Mouse (Mus musculus): Measurements from ENCODE around the gene Smyd5. TPM values are rescaled to one million over a fixed set of nuclear protein-coding genes. Genes with fewer than 3 reads are reported as not detected.

Gene Smyd5
- polyA plus RNA-seq, 1 experiment from 2014 or later = 56.4 TPM

GRCm38 (mm10) chr6:85485738-85486137 is 53.9 kb downstream of the Smyd5 start:
- peaks cover 2% of the 10 kb centered on the region; the same call in 1 of the 2 replicates for H3K4me1 ChIP-seq (ENCODE audit: control insufficient read depth, insufficient read depth, low read length)
- no peaks in the 10 kb centered on the region for H3K9me3 ChIP-seq (replicated peaks; ENCODE audit: control insufficient read depth, low read length)
- ATAC-seq (replicated peaks; ENCODE audit: insufficient number of reproducible peaks, low FRiP score, low TSS enrichment, low read depth) = no peak
- H3K36me3 ChIP-seq (replicated peaks; ENCODE audit: control insufficient read depth, insufficient read depth, low read depth, low read length) = no peaks in the 10 kb centered on the region
- peaks cover 36% of the 10 kb centered on the region for H3K27me3 ChIP-seq (ENCODE audit: control insufficient read depth, insufficient read depth, low read length)
- no peak for DNase-seq (ENCODE audit: low spot score)
- H3K9ac ChIP-seq (replicated peaks; ENCODE audit: low read length) = no peak overlapping the region
- H3K27ac ChIP-seq (replicated peaks; ENCODE audit: low read depth, low read length) = no peak overlapping the region
- no peak overlapping the region for H3K4me3 ChIP-seq (ENCODE audit: low read depth, low read length)
- 81% methylated on average over 2 of the region's 2 CpGs for WGBS
- H3K4me2 ChIP-seq (ENCODE audit: low read depth, low read length) = no peak overlapping the region

- DNase-seq (ENCODE audit: low spot score) (no peak), ATAC-seq (replicated peaks; ENCODE audit: insufficient number of reproducible peaks, low FRiP score, low TSS enrichment, low read depth) (no peak; the same call in 1 of the 2 replicates)
- peaks cover 2% of the 10 kb centered on the region; the same call in 1 of the 2 replicates for H3K4me1 ChIP-seq (ENCODE audit: control insufficient read depth, insufficient read depth, low read length)
- 61% methylated on average over 4 of the region's 4 CpGs for WGBS
- no peak overlapping the region for H3K9ac ChIP-seq (replicated peaks; ENCODE audit: low read length)
- peaks cover 29% of the 10 kb centered on the region for H3K27me3 ChIP-seq (ENCODE audit: control insufficient read depth, insufficient read depth, low read length)
- H3K27ac ChIP-seq (replicated peaks; ENCODE audit: low read depth, low read length) = no peak overlapping the region
- H3K4me3 ChIP-seq (ENCODE audit: low read depth, low read length) = no peak overlapping the region
- no peaks in the 10 kb centered on the region for H3K36me3 ChIP-seq (replicated peaks; ENCODE audit: control insufficient read depth, insufficient read depth, low read depth, low read length)
- H3K4me2 ChIP-seq (ENCODE audit: low read depth, low read length) = no peak overlapping the region
- H3K9me3 ChIP-seq (replicated peaks; ENCODE audit: control insufficient read depth, low read length) = no peaks in the 10 kb centered on the region
Measured at GRCm38 (mm10) chr6:85488510-85488909, 56.7 kb downstream of the Smyd5 start.

GRCm38 (mm10) chr6:85489717-85490116 is 57.9 kb downstream of the Smyd5 start:
- 69% methylated on average over 3 of the region's 3 CpGs for WGBS
- H3K27ac ChIP-seq (replicated peaks; ENCODE audit: low read depth, low read length) = no peak overlapping the region
- no peak for DNase-seq (ENCODE audit: low spot score)
- H3K9me3 ChIP-seq (replicated peaks; ENCODE audit: control insufficient read depth, low read length) = no peaks in the 10 kb centered on the region
- H3K9ac ChIP-seq (replicated peaks; ENCODE audit: low read length) = no peak overlapping the region
- no peak overlapping the region for H3K4me2 ChIP-seq (ENCODE audit: low read depth, low read length)
- H3K4me1 ChIP-seq (ENCODE audit: control insufficient read depth, insufficient read depth, low read length) = peaks cover 1% of the 10 kb centered on the region; the same call in 1 of the 2 replicates
- H3K27me3 ChIP-seq (ENCODE audit: control insufficient read depth, insufficient read depth, low read length) = peaks cover 16% of the 10 kb centered on the region
- no peak overlapping the region for H3K4me3 ChIP-seq (ENCODE audit: low read depth, low read length)
- H3K36me3 ChIP-seq (replicated peaks; ENCODE audit: control insufficient read depth, insufficient read depth, low read depth, low read length) = no peaks in the 10 kb centered on the region
- ATAC-seq (replicated peaks; ENCODE audit: insufficient number of reproducible peaks, low FRiP score, low TSS enrichment, low read depth) = no peak

- Histone ChIP-seq H3K36me3 (replicated peaks; ENCODE audit: control insufficient read depth, insufficient read depth, low read depth, low read length) (no peaks in the 10 kb centered on the region), H3K27me3 (ENCODE audit: control insufficient read depth, insufficient read depth, low read length) (peaks cover 12% of the 10 kb centered on the region), H3K4me2 (ENCODE audit: low read depth, low read length) (no peak overlapping the region), H3K4me3 (ENCODE audit: low read depth, low read length) (no peak overlapping the region), H3K9ac (replicated peaks; ENCODE audit: low read length) (no peak overlapping the region), H3K27ac (replicated peaks; ENCODE audit: low read depth, low read length) (no peak overlapping the region), H3K9me3 (replicated peaks; ENCODE audit: control insufficient read depth, low read length) (no peaks in the 10 kb centered on the region), H3K4me1 (ENCODE audit: control insufficient read depth, insufficient read depth, low read length) (no peaks in the 10 kb centered on the region; the same call in 1 of the 2 replicates)
- WGBS = 91% methylated on average over 4 of the region's 4 CpGs
- DNase-seq (ENCODE audit: low spot score) (no peak), ATAC-seq (replicated peaks; ENCODE audit: insufficient number of reproducible peaks, low FRiP score, low TSS enrichment, low read depth) (no peak)
Measured at GRCm38 (mm10) chr6:85490252-85490651, 58.5 kb downstream of the Smyd5 start.

- H3K36me3 ChIP-seq (replicated peaks; ENCODE audit: control insufficient read depth, insufficient read depth, low read depth, low read length) = no peaks in the 10 kb centered on the region
- H3K4me2 ChIP-seq (ENCODE audit: low read depth, low read length) = no peak overlapping the region
- H3K9me3 ChIP-seq (replicated peaks; ENCODE audit: control insufficient read depth, low read length) = no peaks in the 10 kb centered on the region
- ATAC-seq (replicated peaks; ENCODE audit: insufficient number of reproducible peaks, low FRiP score, low TSS enrichment, low read depth) (no peak), DNase-seq (ENCODE audit: low spot score) (peak; percentile 58)
- no peak overlapping the region for H3K9ac ChIP-seq (replicated peaks; ENCODE audit: low read length)
- no peak overlapping the region for H3K4me3 ChIP-seq (ENCODE audit: low read depth, low read length)
- 56% methylated on average over 3 of the region's 3 CpGs for WGBS
- H3K27ac ChIP-seq (replicated peaks; ENCODE audit: low read depth, low read length) = no peak overlapping the region
- no peaks in the 10 kb centered on the region for H3K27me3 ChIP-seq (ENCODE audit: control insufficient read depth, insufficient read depth, low read length)
- no peaks in the 10 kb centered on the region; the same call in 1 of the 2 replicates for H3K4me1 ChIP-seq (ENCODE audit: control insufficient read depth, insufficient read depth, low read length)
Measured at GRCm38 (mm10) chr6:85491606-85492005, 59.8 kb downstream of the Smyd5 start.

Other genes starting within 250 kb of the Smyd5 start
- 0.56 and 0.88 TPM in 2 replicates for gene Emx1, start 244.6 kb upstream of the Smyd5 start, polyA plus RNA-seq (2014; fragmentation: Nextera tagmentation; extraction: Ambion mirVana)
- gene Sfxn5, start 98.6 kb upstream of the Smyd5 start, polyA plus RNA-seq (2014; fragmentation: Nextera tagmentation; extraction: Ambion mirVana) = 4.7 and 5.6 TPM in 2 replicates
- gene Rab11fip5, start 57.4 kb upstream of the Smyd5 start, polyA plus RNA-seq (2014; fragmentation: Nextera tagmentation; extraction: Ambion mirVana) = 3.1 TPM in 2 replicates
- not detected in 2 replicates for gene Noto, start 8.1 kb upstream of the Smyd5 start, polyA plus RNA-seq (2014; fragmentation: Nextera tagmentation; extraction: Ambion mirVana)
- gene Cct7, start 19.5 kb downstream of the Smyd5 start, polyA plus RNA-seq (2014; fragmentation: Nextera tagmentation; extraction: Ambion mirVana) = 713 and 720 TPM in 2 replicates
- gene Pradc1, start 20.0 kb downstream of the Smyd5 start, polyA plus RNA-seq (2014; fragmentation: Nextera tagmentation; extraction: Ambion mirVana) = 23.5 and 23.7 TPM in 2 replicates
- 0.35 and 0.54 TPM in 2 replicates for gene Fbxo41, start 71.0 kb downstream of the Smyd5 start, polyA plus RNA-seq (2014; fragmentation: Nextera tagmentation; extraction: Ambion mirVana)
- not detected in 2 replicates for gene Egr4, start 81.6 kb downstream of the Smyd5 start, polyA plus RNA-seq (2014; fragmentation: Nextera tagmentation; extraction: Ambion mirVana)
- gene Alms1, start 155.5 kb downstream of the Smyd5 start, polyA plus RNA-seq (2014; fragmentation: Nextera tagmentation; extraction: Ambion mirVana) = 7.6 and 7.8 TPM in 2 replicates